Mouse (Mus musculus): ENCODE measurements around the gene Serpinb9. TPM values are rescaled to one million over a fixed set of nuclear protein-coding genes. Genes with fewer than 3 reads are reported as not detected.
"Not testable (repeated sequence)": the region's sequence is repeated elsewhere in the genome, so short reads cannot be mapped to it uniquely, and the experiment has no call there.

The Serpinb9 gene
- total RNA-seq, 2 experiments from 2014 or later = 4.3 to 5.6 TPM

DNA sequence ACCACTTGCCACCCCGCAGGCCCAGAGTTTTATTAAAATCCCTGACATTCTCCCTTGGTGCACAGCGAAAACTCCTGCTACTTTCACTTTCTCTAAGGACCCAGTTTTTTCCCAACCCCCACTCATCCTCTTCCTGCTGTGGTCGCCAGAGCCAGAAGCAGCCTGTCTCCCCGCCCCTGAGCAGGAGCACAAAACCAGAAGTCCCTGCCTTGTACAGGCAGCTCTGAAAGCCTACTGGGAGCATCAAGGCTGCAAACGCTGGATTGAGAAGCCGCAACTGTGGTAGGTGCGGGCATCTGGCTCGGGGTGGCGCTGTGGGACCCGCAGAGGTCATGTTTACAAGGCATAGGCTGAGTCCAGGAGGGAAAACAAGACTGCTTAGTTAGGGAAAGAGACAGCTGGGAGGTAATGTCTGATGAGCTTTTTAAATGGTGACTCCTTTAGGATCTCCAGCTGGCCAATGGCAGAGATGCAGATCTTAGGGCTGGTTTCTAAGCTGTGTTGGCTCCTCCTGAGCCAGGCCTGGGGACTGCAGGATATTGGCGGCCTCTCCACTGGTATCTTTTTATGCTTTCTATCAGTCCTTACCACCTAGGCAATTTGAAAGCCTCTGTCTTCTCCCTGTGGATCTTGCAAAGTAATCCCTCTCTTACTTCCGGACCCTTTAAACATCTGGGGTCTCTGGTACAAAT is 1.5 kb downstream of the Serpinb9 start:
- peak overlapping the region; percentile 76 for H3K27ac ChIP-seq
- intact Hi-C loops (cut with DNase I) = loop anchor here (2.0 kb wide), 1 partner anchor 74 kb away; the partner anchor contains the start of gene Serpinb1b
- H3K4me3 ChIP-seq = peak overlapping the region; percentile 44
- TF ChIP-seq CTCF (IDR thresholded peaks at IDR 0.05) = peak; percentile 77
- DNase-seq (ENCODE audit: extremely low spot score in 1 of 2, low spot score in 2 of 2) = peak; percentile 73 to 79

- H3K27ac ChIP-seq = no peak overlapping the region
- H3K4me3 ChIP-seq = no peak overlapping the region; the same call in 1 of the 2 replicates
- DNase-seq (ENCODE audit: extremely low spot score in 1 of 2, low spot score in 2 of 2) = no peak
- no peak for TF ChIP-seq CTCF (IDR thresholded peaks at IDR 0.05)
- intact Hi-C loops (cut with DNase I) = loop anchor here (2.0 kb wide), 1 partner anchor 73 kb away; the partner anchor contains the start of gene Serpinb1b
These were observed 2.5 kb downstream of the Serpinb9 start for GRCm38 (mm10) chr13:33005501-33006075.

DNA sequence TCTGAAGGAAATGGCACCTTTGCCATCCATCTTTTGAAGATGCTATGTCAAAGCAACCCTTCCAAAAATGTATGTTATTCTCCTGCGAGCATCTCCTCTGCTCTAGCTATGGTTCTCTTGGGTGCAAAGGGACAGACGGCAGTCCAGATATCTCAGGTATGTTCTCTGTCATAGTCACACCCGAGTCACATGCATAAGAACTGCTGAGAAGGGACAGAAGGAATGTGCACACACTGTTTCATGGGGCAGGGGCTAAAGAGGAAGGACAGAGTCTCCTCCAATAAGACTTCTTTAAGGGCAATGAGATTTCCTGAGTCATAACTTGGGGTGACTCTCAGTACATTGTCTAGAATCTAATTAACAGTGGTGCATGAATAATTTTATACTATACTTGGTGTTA is 3.5 kb downstream of the Serpinb9 start:
- DNase-seq (ENCODE audit: extremely low spot score in 1 of 2, low spot score in 2 of 2) = no peak
- intact Hi-C loops (cut with DNase I) = no loop called here
- H3K27ac ChIP-seq = no peak overlapping the region
- H3K4me3 ChIP-seq = no peak overlapping the region
- no peak for TF ChIP-seq CTCF (IDR thresholded peaks at IDR 0.05)

GRCm38 (mm10) chr13:33012395-33012794 is 9.3 kb downstream of the Serpinb9 start:
- intact Hi-C loops (cut with DNase I) = no loop called here
- no peak for TF ChIP-seq CTCF (IDR thresholded peaks at IDR 0.05)
- H3K4me3 ChIP-seq = no peak overlapping the region
- DNase-seq (ENCODE audit: extremely low spot score in 1 of 2, low spot score in 2 of 2) = no peak
- no peak overlapping the region for H3K27ac ChIP-seq

DNA sequence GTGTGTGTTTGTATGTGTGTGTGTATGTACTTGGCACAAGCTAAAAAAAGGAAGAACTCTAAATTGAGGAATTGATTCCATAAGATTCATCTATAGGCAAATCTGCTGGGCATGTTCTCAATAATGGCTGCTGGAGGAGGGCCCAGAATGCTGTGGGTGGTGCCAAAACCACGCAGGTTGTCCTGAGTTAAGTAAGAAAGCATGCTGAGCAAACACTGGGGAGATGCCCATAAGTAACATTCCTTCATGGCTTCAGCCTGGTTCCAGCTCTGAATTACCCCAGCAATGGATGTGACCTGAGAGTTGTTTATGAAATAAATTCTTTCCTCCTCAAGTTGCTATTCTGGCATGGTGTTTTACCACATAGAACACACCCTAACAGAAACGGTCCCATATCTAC is 10.2 kb downstream of the Serpinb9 start:
- TF ChIP-seq CTCF (IDR thresholded peaks at IDR 0.05) = no peak
- intact Hi-C loops (cut with DNase I) = no loop called here
- no peak for DNase-seq (ENCODE audit: extremely low spot score in 1 of 2, low spot score in 2 of 2)
- H3K4me3 ChIP-seq = no peak overlapping the region
- no peak overlapping the region for H3K27ac ChIP-seq

DNA sequence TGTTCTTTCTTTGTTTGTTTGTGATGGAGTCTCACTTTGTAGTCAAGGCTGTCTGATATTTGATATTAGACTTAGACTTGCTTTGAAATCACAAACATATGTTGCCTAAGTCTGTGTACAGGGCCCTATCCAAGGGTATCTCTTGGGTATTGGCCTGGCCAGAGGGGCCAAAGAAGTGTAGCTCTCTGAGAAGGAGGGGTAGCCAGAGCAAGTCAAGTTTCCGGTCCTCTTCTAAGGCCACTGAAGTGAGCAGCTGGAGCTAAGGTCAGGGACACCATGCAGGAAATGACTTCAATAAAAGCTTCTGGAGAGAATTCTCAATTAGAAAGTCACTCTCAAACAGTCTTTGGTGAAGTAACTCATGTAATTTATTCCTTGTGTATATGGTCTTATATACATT is 19.3 kb downstream of the Serpinb9 start:
- Histone ChIP-seq H3K27ac (no peak overlapping the region), H3K4me3 (no peak overlapping the region)
- intact Hi-C loops (cut with DNase I) = loop anchor here (10.0 kb wide), 1 partner anchor 78 kb away; no protein-coding TSS in a partner anchor
- TF ChIP-seq CTCF (IDR thresholded peaks at IDR 0.05) = no peak
- no peak for DNase-seq (ENCODE audit: extremely low spot score in 1 of 2, low spot score in 2 of 2)

- Histone ChIP-seq H3K4me3 (no peak overlapping the region), H3K27ac (no peak overlapping the region)
- no peak for TF ChIP-seq CTCF (IDR thresholded peaks at IDR 0.05)
- no peak for DNase-seq (ENCODE audit: extremely low spot score in 1 of 2, low spot score in 2 of 2)
- intact Hi-C loops (cut with DNase I) = loop anchor here (10.0 kb wide), 1 partner anchor 82 kb away; no protein-coding TSS in a partner anchor
These were observed 23.5 kb downstream of the Serpinb9 start for GRCm38 (mm10) chr13:33026427-33027057.

GRCm38 (mm10) chr13:33027244-33027643 is 24.2 kb downstream of the Serpinb9 start, which contains the start of gene Serpinb9b:
Serpinb9b (plus strand) TSS chr13:33027416.
- no peak for DNase-seq (ENCODE audit: extremely low spot score in 1 of 2, low spot score in 2 of 2)
- no peak for TF ChIP-seq CTCF (IDR thresholded peaks at IDR 0.05)
- intact Hi-C loops (cut with DNase I) = loop anchor here (10.0 kb wide), 1 partner anchor 82 kb away; no protein-coding TSS in a partner anchor
- Histone ChIP-seq H3K4me3 (no peak within 1 kb of the TSS), H3K27ac (no peak within 1 kb of the TSS)

- H3K27ac ChIP-seq = no peak overlapping the region
- intact Hi-C loops (cut with DNase I) = loop anchor here (10.0 kb wide), 1 partner anchor 83 kb away; no protein-coding TSS in a partner anchor
- TF ChIP-seq CTCF (IDR thresholded peaks at IDR 0.05) = no peak
- H3K4me3 ChIP-seq = no peak overlapping the region
- DNase-seq (ENCODE audit: extremely low spot score in 1 of 2, low spot score in 2 of 2) = no peak
These were observed 25.1 kb downstream of the Serpinb9 start for GRCm38 (mm10) chr13:33028146-33028545.

- TF ChIP-seq CTCF (IDR thresholded peaks at IDR 0.05) = no peak
- intact Hi-C loops (cut with DNase I) = loop anchor here (10.0 kb wide), 1 partner anchor 84 kb away; no protein-coding TSS in a partner anchor
- Histone ChIP-seq H3K27ac (no peak overlapping the region), H3K4me3 (no peak overlapping the region)
- DNase-seq (ENCODE audit: extremely low spot score in 1 of 2, low spot score in 2 of 2) = no peak
These were observed 25.5 kb downstream of the Serpinb9 start for GRCm38 (mm10) chr13:33028550-33028949.

DNA sequence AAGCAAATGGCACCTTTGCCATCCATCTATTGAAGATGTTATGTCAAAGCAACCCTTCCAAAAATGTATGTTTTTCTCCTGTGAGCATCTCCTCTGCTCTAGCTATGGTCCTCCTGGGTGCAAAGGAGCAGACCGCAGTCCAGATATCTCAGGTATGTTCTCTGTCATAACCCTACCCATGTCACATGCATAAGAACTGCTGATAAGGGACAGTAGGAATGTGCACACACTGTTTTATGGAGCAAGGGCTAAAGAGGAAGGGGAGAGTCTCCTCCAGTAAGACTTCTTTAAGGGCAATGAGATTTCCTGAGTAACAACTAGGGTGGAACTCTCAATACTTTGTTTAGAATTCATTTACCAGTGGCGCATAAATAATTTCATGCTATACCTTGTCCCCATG is 26.4 kb downstream of the Serpinb9 start:
- not testable (repeated sequence) for H3K4me3 ChIP-seq; H3K27ac ChIP-seq; DNase-seq (ENCODE audit: extremely low spot score in 1 of 2, low spot score in 2 of 2)
- intact Hi-C loops (cut with DNase I) = loop anchor here (10.0 kb wide), 1 partner anchor 85 kb away; no protein-coding TSS in a partner anchor

DNA sequence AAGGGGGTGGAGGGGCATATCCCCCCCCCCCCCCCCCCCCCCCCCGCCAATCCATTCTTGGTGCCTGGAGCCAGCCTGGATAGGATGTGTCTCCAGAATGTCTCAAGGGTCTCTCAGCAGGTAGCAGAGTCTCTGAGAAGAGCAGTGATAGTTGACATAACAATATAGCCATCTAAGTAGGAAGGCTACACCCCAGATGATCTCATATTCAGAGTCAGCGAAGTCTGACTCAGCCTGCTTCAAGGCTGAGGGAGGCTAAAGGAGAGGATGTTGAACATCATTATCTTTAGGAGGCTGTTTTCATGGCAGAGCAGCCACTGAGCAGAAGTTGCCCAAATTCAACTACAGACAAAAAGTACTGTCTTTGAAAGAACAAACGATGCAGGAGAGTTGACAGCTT is 27.2 kb downstream of the Serpinb9 start:
- DNase-seq (ENCODE audit: extremely low spot score in 1 of 2, low spot score in 2 of 2) = no peak
- TF ChIP-seq CTCF (IDR thresholded peaks at IDR 0.05) = no peak
- Histone ChIP-seq H3K27ac (no peak overlapping the region), H3K4me3 (no peak overlapping the region)
- intact Hi-C loops (cut with DNase I) = no loop called here

All from left cerebral cortex, adult 2 months (tissue).